Mouse (Mus musculus) layer of hippocampus, postnatal 14 days (tissue): ENCODE results near the gene Ngfr. TPM values are rescaled to one million over a fixed set of nuclear protein-coding genes. Genes with fewer than 3 reads are reported as not detected.
"Not testable (repeated sequence)": the region's sequence is repeated elsewhere in the genome, so short reads cannot be mapped to it uniquely, and the experiment has no call there.

Experiments used
- DNase-seq, 2 experiments: peaks; one replicate each; pipeline ENCODE4 v3.0.0; 2021 to 2022; ENCODE audit warnings: low spot score in 2 of 2, mixed read lengths in 1 of 2
- long read RNA-seq, 2 experiments: library from polyadenylated mRNA; stranded (forward); transcript quantifications; one replicate each; pipeline ENCODE4 v2.0.0; 2021
- total RNA-seq, 2 experiments: library from RNA; stranded (reverse); gene quantifications; 2 replicates each; pipeline ENCODE4 v1.2.3; 2021

The Ngfr gene
- total RNA-seq = 1 to 10 TPM; 2.1 to 2.5 TPM
- long read RNA-seq, experiment 1 = 0 reads
- long read RNA-seq, experiment 2 = 0 reads

GRCm38 (mm10) chr11:95587423-95587951 is at the start of gene Ngfr:
Gene Ngfr, minus strand, starts transcription at chr11:95587735.
- DNase-seq = peak in 1 of 2 experiments; percentile 29

- no peak for DNase-seq
Observed at GRCm38 (mm10) chr11:95635030-95635429, 47.5 kb upstream of the Ngfr start.

DNA sequence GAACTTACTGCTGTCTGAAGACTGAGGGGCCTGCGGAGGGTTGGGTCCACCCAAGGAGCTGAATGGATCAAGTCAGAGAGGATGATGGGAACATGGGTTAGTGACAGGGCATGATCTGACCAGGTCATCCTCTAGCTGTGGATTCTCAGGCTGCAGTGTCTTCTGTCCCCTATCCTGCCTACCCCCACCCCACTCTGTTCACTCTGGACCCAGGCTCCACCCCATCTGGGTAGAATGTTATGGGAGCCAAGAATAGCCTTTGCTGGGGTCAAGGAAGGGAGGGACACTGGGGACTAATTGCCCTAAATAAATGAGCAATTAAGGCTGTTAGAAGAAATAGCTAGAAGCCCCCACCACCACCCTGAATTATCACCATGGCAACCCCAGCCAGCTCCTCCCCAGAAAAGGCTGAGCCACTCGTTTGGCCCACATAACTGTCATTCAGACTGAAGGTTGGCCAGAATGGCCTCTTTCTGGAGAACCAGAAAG is 46.0 kb upstream of the Ngfr start:
- no peak for DNase-seq

GRCm38 (mm10) chr11:95632474-95632873 is 44.9 kb upstream of the Ngfr start:
- DNase-seq = no peak

DNA sequence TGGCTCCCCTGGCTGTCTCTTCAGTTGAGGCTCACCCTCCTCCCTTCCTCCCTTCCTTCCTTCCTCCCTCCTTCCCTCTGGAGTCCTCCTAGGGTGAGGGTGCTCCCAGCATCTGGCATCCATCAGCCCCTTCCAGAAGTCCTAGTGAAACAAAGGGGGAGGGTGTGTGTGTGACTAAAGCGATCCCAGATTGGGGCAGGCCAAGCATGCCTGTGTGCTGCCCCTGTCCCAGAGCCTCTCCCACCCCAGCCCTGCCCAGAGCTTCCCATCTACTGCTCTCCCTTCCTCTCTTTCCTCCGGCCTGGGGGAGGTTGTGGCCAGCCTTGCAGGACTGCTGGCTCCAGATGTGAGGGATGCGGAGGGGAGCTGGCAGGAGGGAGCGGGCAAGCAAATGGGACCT is 43.8 kb upstream of the Ngfr start:
- no peak for DNase-seq

GRCm38 (mm10) chr11:95630558-95630957 is 43.0 kb upstream of the Ngfr start:
- DNase-seq = no peak

GRCm38 (mm10) chr11:95622426-95622825 is 34.9 kb upstream of the Ngfr start:
- DNase-seq = no peak

GRCm38 (mm10) chr11:95621541-95622130 is 34.1 kb upstream of the Ngfr start:
- DNase-seq = no peak

- no peak for DNase-seq
Observed at GRCm38 (mm10) chr11:95621010-95621409, 33.5 kb upstream of the Ngfr start.

DNA sequence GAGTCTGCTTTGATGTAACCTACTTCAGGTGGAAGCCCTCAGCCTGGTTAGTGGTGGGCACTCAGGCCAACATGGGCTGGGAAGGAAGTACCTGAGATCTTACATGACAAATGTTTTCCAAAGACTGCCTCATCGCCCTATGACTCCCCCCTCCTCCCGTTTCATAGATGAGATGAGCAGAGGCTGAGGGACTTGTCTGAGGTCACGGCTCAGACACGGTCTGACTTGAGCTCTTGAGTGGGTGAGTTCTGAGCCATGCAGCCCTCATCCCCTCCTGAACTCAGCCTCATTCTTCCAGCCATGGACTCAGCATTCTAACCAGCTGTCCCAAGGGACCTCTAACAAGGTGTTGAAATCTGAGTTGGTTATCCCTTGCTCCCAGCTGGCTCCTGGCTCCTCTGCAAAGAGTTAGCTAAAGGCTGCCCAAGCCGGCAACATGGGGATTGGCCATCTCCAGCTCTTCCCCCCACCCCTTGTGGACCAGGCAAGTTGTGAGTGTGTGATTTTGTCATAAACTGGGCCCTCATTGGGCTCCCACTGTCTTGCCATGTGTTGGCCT is 32.4 kb upstream of the Ngfr start:
- no peak for DNase-seq

DNA sequence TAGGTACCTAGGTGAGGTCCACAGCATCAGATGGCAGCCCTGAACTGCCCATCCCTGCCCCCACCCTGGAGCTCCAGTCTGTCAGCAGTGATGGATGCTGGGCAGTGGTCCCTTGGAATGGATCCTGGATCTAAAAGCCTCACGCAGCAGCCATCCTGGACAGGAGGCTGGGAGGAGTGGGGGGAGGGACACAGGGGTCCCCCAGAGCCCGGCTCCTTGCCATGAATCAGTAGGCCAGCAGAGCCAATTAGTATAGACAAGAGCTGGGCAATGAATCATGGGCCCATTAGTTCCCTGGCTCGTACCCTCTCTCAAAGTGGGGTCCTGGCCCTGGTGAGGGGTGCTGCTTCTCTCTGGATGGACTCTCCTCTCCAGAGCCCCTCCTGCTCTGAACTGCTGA is 31.5 kb upstream of the Ngfr start:
- peak in 1 of 2 experiments; percentile 32 for DNase-seq

- DNase-seq = peak; percentile 37 to 63
Observed at GRCm38 (mm10) chr11:95617785-95618465, 30.4 kb upstream of the Ngfr start.

GRCm38 (mm10) chr11:95614739-95615138 is 27.2 kb upstream of the Ngfr start:
- DNase-seq = no peak

GRCm38 (mm10) chr11:95611283-95611682 is 23.7 kb upstream of the Ngfr start:
- DNase-seq = no peak

DNA sequence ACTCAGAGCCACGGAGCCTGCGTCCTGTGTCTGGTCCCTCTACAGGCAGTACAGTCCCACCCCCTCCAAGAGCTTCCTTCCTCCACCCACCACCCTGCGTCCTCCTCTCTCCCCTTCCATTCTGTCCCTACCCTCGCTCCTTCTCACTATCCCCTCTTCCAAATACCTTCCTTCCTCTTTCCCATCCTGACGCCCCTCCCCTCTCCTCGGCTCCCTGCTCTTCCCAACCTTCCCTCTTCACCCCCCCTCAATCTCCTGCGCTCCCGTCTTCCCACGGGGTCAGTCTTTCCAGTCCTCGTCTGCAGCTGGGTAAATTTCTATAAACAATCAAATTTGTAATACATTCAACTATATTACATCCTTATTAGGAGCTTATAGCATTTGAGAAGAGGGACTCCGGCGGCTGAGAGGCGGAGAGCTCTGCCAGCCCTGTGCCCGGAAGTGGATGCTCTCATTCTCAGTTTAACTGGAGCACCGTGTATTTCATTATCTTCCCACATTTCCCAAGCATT is 22.9 kb upstream of the Ngfr start:
- DNase-seq = no peak

- no peak for DNase-seq
Observed at GRCm38 (mm10) chr11:95609924-95610323, 22.4 kb upstream of the Ngfr start.

GRCm38 (mm10) chr11:95607286-95607685 is 19.8 kb upstream of the Ngfr start:
- DNase-seq = not testable (repeated sequence)

DNA sequence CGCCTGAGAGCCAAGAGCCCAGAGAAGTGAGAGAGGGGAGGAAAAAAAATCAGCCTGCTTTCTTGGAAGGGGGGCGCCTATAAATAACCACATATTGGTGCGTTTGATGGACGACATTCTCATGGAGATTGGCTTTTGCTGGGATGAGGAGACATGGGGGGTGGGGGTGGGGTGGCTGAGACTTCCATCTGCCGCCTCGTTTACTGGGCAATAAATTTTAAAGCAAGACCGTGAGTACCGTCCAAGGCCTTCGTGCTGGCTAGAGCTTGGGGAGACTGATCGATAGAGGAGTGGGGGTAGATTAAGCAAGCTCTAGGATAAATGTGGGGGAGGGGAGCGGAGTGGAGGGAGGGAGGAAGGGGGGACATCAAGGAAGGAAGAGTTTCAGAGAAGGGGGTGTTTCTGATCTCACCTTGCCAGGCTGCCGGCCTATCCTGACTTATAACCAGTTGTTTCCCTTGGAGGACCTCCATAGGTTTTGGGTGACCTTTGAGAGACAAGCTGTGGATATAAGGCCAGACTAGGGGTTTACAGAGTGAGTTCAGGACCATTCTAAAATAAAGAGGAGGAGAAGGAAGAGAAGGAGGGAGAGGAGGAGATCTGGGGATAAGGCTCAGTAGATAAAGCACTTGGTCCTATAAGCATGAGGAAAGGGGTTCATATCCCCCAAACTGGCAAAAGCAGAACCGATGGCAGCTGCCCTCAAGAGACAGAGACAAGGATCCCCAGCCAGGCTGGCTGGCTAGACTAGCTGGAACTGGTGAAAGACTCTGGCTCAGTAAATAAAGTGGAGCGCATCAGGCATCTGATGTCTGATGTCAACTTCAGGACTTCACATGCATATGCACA is 10.9 kb upstream of the Ngfr start:
- DNase-seq = no peak

DNA sequence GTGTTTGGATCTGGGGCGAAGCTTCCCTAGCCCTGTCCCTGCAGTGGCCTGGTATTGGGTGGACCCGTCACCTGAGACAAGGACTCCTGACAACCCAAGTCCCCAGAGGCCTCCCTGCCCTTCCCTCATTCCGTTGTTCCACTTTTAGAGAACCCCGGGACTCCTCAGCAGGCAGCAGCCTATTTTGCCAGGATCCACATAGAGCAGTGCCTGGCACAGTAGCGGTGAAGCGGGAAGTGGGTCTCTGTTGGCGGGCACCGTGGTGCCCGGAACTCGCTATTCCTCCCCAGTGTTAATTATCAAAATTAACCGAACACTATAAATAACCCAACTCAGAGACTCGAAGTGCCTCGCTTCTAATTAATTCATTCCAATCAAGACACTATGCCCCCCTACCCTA is 10.2 kb upstream of the Ngfr start:
- no peak for DNase-seq

DNA sequence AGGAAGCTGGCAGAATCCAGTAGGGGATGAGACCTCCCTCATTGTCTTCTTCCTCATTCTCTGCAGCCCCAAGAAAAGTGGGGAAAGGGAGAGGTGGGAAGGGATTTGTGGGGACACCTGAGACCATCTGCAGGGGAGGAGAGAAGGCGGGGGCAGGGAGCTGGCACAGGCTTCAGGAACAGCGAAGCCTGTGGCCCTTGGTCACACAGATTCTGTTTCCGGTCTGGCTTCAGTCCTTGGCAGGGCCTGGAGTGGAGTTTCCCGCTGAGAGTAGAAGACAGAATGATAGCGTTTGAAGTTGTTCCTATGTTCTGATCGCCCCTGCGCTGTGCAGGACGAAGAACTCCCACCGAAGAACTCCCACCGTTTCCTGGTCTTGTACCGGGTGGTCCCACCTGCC is 9.2 kb upstream of the Ngfr start:
- DNase-seq = no peak

- DNase-seq = no peak
Observed at GRCm38 (mm10) chr11:95596150-95596515, 8.6 kb upstream of the Ngfr start.
